Mouse (Mus musculus) ES-Bruce4 (cell line): ENCODE data around the gene Rinl. TPM values are rescaled to one million over a fixed set of nuclear protein-coding genes. Genes with fewer than 3 reads are reported as not detected.

ENCODE experiments used
- H3K27ac ChIP-seq: 2 replicates; pipeline ENCODE4 v1.5.1; 2012; ENCODE audit warnings: low read length, inconsistent platforms; ENCODE audit not compliant: insufficient read depth
- H3K27me3 ChIP-seq: 2 replicates; pipeline ENCODE4 v1.6.1; 2012; ENCODE audit warnings: mild to moderate bottlenecking, low read length, inconsistent platforms; ENCODE audit not compliant: control insufficient read depth, poor library complexity, insufficient read depth, severe bottlenecking
- H3K36me3 ChIP-seq: 2 replicates; pipeline ENCODE4 v1.6.1; 2012; ENCODE audit warnings: inconsistent platforms, mild to moderate bottlenecking, low read length, moderate library complexity; ENCODE audit not compliant: control insufficient read depth, poor library complexity, insufficient read depth, severe bottlenecking
- H3K4me1 ChIP-seq: one replicate; pipeline ENCODE4 v1.8.1; 2011; ENCODE audit warnings: low read length; ENCODE audit not compliant: control insufficient read depth, insufficient read depth
- H3K4me3 ChIP-seq: 2 replicates; pipeline ENCODE4 v1.5.1; 2011; ENCODE audit warnings: low read depth, mild to moderate bottlenecking, low read length
- H3K9ac ChIP-seq: 2 replicates; pipeline ENCODE4 v1.6.1; 2012; ENCODE audit warnings: low read depth, mild to moderate bottlenecking, inconsistent platforms; ENCODE audit not compliant: poor library complexity, severe bottlenecking
- H3K9me3 ChIP-seq: replicated peaks from 2 replicates; pipeline ENCODE4 v1.6.1; 2012; ENCODE audit warnings: mild to moderate bottlenecking, low read length, inconsistent platforms; ENCODE audit not compliant: control insufficient read depth, poor library complexity, insufficient read depth, severe bottlenecking
- CTCF ChIP-seq: IDR thresholded peaks from one replicate; pipeline ENCODE4 v1.8.1; 2011; ENCODE audit warnings: low read depth, low read length
- EP300 ChIP-seq: IDR thresholded peaks from 2 replicates; pipeline ENCODE4 v1.6.1; 2011; ENCODE audit warnings: low read depth, low read length; ENCODE audit not compliant: insufficient read depth
- POLR2A ChIP-seq: IDR thresholded peaks from one replicate; pipeline ENCODE4 v1.8.1; 2011; ENCODE audit warnings: low read length; ENCODE audit not compliant: insufficient read depth
- polyA plus RNA-seq: library from polyadenylated mRNA; stranded (reverse); fragments of >200 nt; gene quantifications from 2 replicates; pipeline ENCODE4 v1.2.4, GENCODE M21; 2011; ENCODE audit warnings: low read depth; ENCODE audit not compliant: missing spikeins, insufficient read depth, insufficient read length

The Rinl gene
- polyA plus RNA-seq, 1 experiment: 28.0 TPM

DNA sequence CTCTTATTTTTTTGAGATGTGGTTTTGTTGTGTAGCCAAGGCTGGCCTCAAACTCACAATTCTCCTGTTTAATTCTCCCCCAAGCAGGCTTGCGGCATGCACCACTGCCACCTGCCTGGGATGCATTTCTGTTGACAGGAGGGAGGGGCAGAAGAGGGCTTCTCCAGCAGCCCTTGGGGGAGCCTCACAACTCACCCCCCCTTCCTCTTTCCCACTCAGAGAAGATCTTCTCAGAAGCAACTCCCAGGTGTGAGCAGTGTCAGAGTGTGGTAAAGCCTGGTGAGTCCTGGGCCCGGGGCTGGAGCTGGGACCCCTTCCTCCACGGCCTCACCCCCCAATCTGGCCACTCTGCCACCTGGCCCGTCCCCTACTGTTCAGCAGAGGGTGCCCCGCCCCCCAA lies 3.6 kb upstream of the Rinl start:
- peaks cover 10% of the 10 kb centered on the region for H3K4me1 ChIP-seq
- H3K27me3 ChIP-seq: no peaks in the 10 kb centered on the region
- H3K9ac ChIP-seq: no peak overlapping the region
- no peak overlapping the region for H3K27ac ChIP-seq
- no peaks in the 10 kb centered on the region for H3K9me3 ChIP-seq
- H3K36me3 ChIP-seq: no peaks in the 10 kb centered on the region
- H3K4me3 ChIP-seq: no peak overlapping the region
- TF ChIP-seq EP300 (no peak), POLR2A (no peak), CTCF (no peak)

DNA sequence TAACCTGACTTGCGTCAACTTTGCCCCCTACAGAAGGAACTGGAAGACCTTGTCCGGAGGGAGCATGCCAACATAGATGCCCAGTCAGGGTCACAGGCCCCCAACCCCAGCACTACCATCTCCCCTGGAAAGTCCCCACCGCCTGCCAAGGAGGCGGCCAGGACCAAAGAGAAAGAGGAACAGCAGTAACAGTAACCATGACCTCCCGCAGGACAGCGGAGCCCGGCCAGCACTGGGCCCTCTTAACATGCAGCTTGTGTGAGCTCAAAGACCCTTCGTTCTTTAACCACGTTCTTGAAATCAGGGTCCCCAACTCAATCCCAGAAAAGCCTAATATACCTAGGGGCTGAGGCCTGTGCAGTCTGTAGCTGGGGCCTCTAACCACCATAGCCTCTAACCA lies 885 bp upstream of the Rinl start:
- TF ChIP-seq POLR2A (no peak), CTCF (no peak), EP300 (no peak)
- Histone ChIP-seq H3K36me3 (no peaks in the 10 kb centered on the region), H3K4me1 (peaks cover 9% of the 10 kb centered on the region), H3K27ac (no peak overlapping the region), H3K4me3 (no peak overlapping the region), H3K9me3 (no peaks in the 10 kb centered on the region), H3K27me3 (no peaks in the 10 kb centered on the region), H3K9ac (no peak overlapping the region)

- no peaks in the 10 kb centered on the region for H3K36me3 ChIP-seq
- peaks cover 9% of the 10 kb centered on the region for H3K4me1 ChIP-seq
These were observed 466 bp downstream of the Rinl start for GRCm38 (mm10) chr7:28789235-28789634.

DNA sequence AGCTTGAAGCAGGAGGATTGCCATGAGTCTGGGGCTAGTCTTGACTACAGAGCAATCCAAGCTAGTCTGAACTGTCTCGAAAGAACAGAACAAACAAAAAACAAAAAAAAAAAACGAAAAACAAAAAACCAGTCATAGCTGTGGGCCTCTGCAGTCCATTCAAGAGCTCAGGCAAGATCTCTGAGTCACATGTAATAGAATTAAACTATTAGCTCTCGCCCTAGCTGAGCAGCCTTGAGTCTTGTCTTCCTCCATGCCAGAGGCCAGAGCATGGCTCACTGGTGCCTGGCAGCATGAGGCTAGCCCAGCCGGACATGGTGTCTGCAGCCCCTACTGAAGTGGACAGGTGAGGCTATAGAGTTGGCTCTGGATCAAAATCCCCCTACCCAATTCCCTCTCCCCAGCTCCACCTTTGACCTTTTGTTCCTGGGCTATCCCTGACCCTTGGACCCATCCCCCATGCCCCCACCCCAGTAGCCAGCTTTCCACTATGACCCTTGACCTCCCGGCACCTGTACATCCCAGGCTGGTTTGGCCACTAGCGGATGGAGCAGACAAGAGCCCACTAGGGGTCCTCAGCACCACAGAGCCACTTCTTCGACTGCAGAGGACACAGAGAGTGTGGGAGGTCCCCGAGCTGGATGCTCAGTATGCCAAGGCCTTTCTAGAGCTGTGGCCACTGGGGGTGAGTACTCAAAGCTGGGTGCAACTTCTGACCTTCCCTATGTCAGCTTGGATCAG lies 1.5 kb downstream of the Rinl start:
- H3K4me3 ChIP-seq: no peak overlapping the region
- H3K9me3 ChIP-seq: no peaks in the 10 kb centered on the region
- no peaks in the 10 kb centered on the region for H3K27me3 ChIP-seq
- H3K36me3 ChIP-seq: no peaks in the 10 kb centered on the region
- no peak overlapping the region for H3K9ac ChIP-seq
- H3K4me1 ChIP-seq: peaks cover 5% of the 10 kb centered on the region
- peak; percentile 63 for TF ChIP-seq CTCF
- TF ChIP-seq POLR2A: no peak
- peak; percentile 75 for TF ChIP-seq EP300
- 0 out of 2 replicates have a peak overlapping the region, but pooled peaks have one; percentile 19 for H3K27ac ChIP-seq

More at GRCm38 (mm10) chr7:28789235-28789634, 466 bp downstream of the Rinl start:
- no peaks in the 10 kb centered on the region for H3K27me3 ChIP-seq
- H3K4me3 ChIP-seq: peak overlapping the region; percentile 66
- TF ChIP-seq EP300 (no peak), POLR2A (no peak), CTCF (no peak)
- peak overlapping the region; percentile 23 for H3K9ac ChIP-seq
- no peaks in the 10 kb centered on the region for H3K9me3 ChIP-seq
- peak overlapping the region; percentile 30; the same call in 1 of the 2 replicates for H3K27ac ChIP-seq

DNA sequence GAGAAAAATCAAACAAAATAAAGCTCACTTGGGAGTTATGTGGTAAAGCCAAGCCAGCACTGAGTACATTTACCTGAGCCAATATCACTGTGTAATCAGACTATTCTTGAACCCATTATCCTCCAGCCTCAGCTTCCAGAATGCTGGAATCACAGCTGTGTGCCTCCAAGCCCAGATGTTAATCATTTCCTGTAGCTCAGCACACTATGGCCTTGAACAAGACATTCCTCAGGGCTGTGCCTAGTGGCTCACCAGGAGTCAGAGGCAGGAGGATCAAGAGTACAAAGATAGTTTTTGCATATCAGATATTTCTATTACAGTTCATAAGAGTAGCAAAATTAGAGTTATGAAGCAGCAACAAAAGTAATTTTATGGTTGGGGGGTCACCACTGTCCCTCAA lies 2.9 kb downstream of the Rinl start:
- H3K36me3 ChIP-seq: no peaks in the 10 kb centered on the region
- H3K4me1 ChIP-seq: peaks cover 5% of the 10 kb centered on the region
- H3K9me3 ChIP-seq: no peaks in the 10 kb centered on the region
- no peak overlapping the region for H3K4me3 ChIP-seq
- no peak for TF ChIP-seq CTCF
- TF ChIP-seq POLR2A: no peak
- TF ChIP-seq EP300: no peak
- H3K27me3 ChIP-seq: no peaks in the 10 kb centered on the region
- no peak overlapping the region for H3K9ac ChIP-seq
- no peak overlapping the region for H3K27ac ChIP-seq

- TF ChIP-seq CTCF (peak; percentile 35), POLR2A (no peak)
- H3K9ac ChIP-seq: no peak overlapping the region
- H3K27me3 ChIP-seq: no peaks in the 10 kb centered on the region
- peak overlapping the region; percentile 10; the same call in 1 of the 2 replicates for H3K4me3 ChIP-seq
- H3K4me1 ChIP-seq: peaks cover 7% of the 10 kb centered on the region
- H3K9me3 ChIP-seq: no peaks in the 10 kb centered on the region
- H3K27ac ChIP-seq: no peak overlapping the region
- H3K36me3 ChIP-seq: no peaks in the 10 kb centered on the region
These were observed 3.8 kb downstream of the Rinl start for GRCm38 (mm10) chr7:28792391-28793185.
